13 mouse cellular contexts compared by ENCODE assay signal in the genomic region with DNA sequence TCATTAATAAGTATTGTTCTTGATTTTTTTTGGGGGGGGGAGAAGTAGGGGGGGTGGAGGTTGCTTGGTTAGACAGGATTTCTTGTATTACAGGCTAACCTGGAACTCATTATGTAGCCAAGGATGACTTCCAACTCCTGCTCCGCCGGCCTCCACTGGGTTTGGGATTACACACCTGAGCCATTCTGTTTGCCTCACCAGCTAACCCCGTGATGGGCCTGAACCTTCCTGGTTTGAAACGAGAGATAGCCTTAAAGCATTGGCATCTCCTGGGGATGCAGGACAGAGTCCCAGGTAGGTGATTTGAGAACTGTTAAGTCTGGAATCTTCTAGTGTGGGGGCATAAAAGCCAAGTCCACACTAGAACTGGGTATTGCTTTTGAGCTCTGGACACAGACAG. TPM values are rescaled to one million over a fixed set of nuclear protein-coding genes. Genes with fewer than 3 reads are reported as not detected.
A peak's percentile ranks its signal among the peaks of the same experiment; 100 is the strongest.
DNase-seq lines count a peak whose midpoint lies in the region; ATAC-seq and TF ChIP-seq lines count a peak whose summit lies in the region.
"Had no signal": no experiment of that assay in that cellular context is flagged by ENCODE, and none has a peak within 500 bp of the region (broad histone marks: within the 10 kb centered on the region; RNA-seq: fewer than 3 reads in every experiment).

No protein-coding gene starts in this region.

- H3K9me3 ChIP-seq in heart, embryonic 12.5 days (replicated peaks), result no peaks in the 10 kb centered on the region
- no peaks in the 10 kb centered on the region for H3K9me3 ChIP-seq in lung, postnatal 0 days (ENCODE audit: low read length)
- H3K9me3 ChIP-seq in intestine, postnatal 0 days (ENCODE audit: control insufficient read depth), result no peaks in the 10 kb centered on the region
- no peaks in the 10 kb centered on the region for H3K9me3 ChIP-seq in stomach, postnatal 0 days (ENCODE audit: control insufficient read depth, low read length)
- H3K9me3 ChIP-seq: midbrain, embryonic 15.5 days had no signal

- no peak for DNase-seq in heart, adult 9 months (ENCODE audit: low spot score in 2 of 2)
- no peak for DNase-seq in lung, postnatal 0 days (ENCODE audit: low spot score)
- no peak for DNase-seq in lung, postnatal 36 days
- peak; percentile 14 for DNase-seq in stomach, postnatal 0 days (ENCODE audit: low spot score)
- no peak for DNase-seq in urinary bladder, postnatal 25 days (ENCODE audit: low spot score)
- DNase-seq in adrenal gland, adult 2 months, result no peak
- DNase-seq: cerebellum, adult 11-12 months had no signal

- no peak overlapping the region; the same call in 1 of the 2 replicates for H3K9ac ChIP-seq in heart, embryonic 12.5 days
- no peak overlapping the region for H3K9ac ChIP-seq in lung, postnatal 0 days (replicated peaks; ENCODE audit: low read depth)
- no peak overlapping the region for H3K9ac ChIP-seq in intestine, postnatal 0 days (ENCODE audit: low read depth, low read length)
- no peak overlapping the region for H3K9ac ChIP-seq in stomach, postnatal 0 days (ENCODE audit: low read length)

- WGBS in heart, embryonic 12.5 days, result 82% methylated on average over 4 of the region's 4 CpGs
- 68% methylated on average over 4 of the region's 4 CpGs for WGBS in lung, postnatal 0 days
- 70% methylated on average over 4 of the region's 4 CpGs for WGBS in intestine, postnatal 0 days
- WGBS in stomach, postnatal 0 days, result 77% methylated on average over 4 of the region's 4 CpGs

- no peak for ATAC-seq in heart, embryonic 12.5 days (ENCODE audit: insufficient number of reproducible peaks, low FRiP score)
- no peak for ATAC-seq in lung, postnatal 0 days
- ATAC-seq in intestine, postnatal 0 days, result no peak
- ATAC-seq in stomach, postnatal 0 days (ENCODE audit: low FRiP score, low TSS enrichment), result no peak

- no peak overlapping the region for H3K4me3 ChIP-seq in heart, embryonic 12.5 days
- H3K4me3 ChIP-seq in lung, postnatal 0 days (ENCODE audit: low read depth, low read length), result no peak overlapping the region
- no peak overlapping the region for H3K4me3 ChIP-seq in intestine, postnatal 0 days (ENCODE audit: low read depth, low read length)
- H3K4me3 ChIP-seq in stomach, postnatal 0 days (ENCODE audit: low read depth, low read length), result no peak overlapping the region

- no peak for TF ChIP-seq CTCF in lung, postnatal 0 days (IDR thresholded peaks at IDR 0.05)
- no peak for TF ChIP-seq CTCF in intestine, postnatal 0 days (IDR thresholded peaks at IDR 0.05; ENCODE audit: low read depth)
- no peak for TF ChIP-seq CTCF in stomach, postnatal 0 days (IDR thresholded peaks at IDR 0.05; ENCODE audit: low read depth)

- no peaks in the 10 kb centered on the region for H3K36me3 ChIP-seq in heart, embryonic 12.5 days
- H3K36me3 ChIP-seq in lung, postnatal 0 days (ENCODE audit: insufficient read depth, low read length), result no peaks in the 10 kb centered on the region
- H3K36me3 ChIP-seq in intestine, postnatal 0 days (ENCODE audit: control insufficient read depth, insufficient read depth), result no peaks in the 10 kb centered on the region
- H3K36me3 ChIP-seq in stomach, postnatal 0 days (ENCODE audit: control insufficient read depth, insufficient read depth, low read length), result no peaks in the 10 kb centered on the region
- H3K36me3 ChIP-seq: midbrain, embryonic 15.5 days had no signal

- H3K4me1 ChIP-seq in heart, embryonic 12.5 days (replicated peaks), result peaks cover 23% of the 10 kb centered on the region
- peaks cover 28% of the 10 kb centered on the region; the same call in 1 of the 2 replicates for H3K4me1 ChIP-seq in lung, postnatal 0 days (ENCODE audit: insufficient read depth, low read depth, low read length)
- H3K4me1 ChIP-seq in intestine, postnatal 0 days (replicated peaks; ENCODE audit: control insufficient read depth, insufficient read depth, low read length), result 0 out of 2 replicates have a peak, but pooled peaks cover 7% of the 10 kb centered on the region
- peaks cover 8% of the 10 kb centered on the region for H3K4me1 ChIP-seq in stomach, postnatal 0 days (replicated peaks; ENCODE audit: control insufficient read depth, insufficient read depth)

- TF ChIP-seq EP300 in lung, postnatal 0 days (IDR thresholded peaks at IDR 0.05), result no peak
- no peak for TF ChIP-seq EP300 in stomach, postnatal 0 days (optimal IDR thresholded peaks at IDR 0.05)

- peak overlapping the region; percentile 95; the same call in 1 of the 2 replicates for H3K27ac ChIP-seq in heart, embryonic 12.5 days (ENCODE audit: poor library complexity, severe bottlenecking)
- peak overlapping the region; percentile 94 for H3K27ac ChIP-seq in lung, postnatal 0 days (ENCODE audit: low read length)
- 0 out of 2 replicates have a peak overlapping the region, but pooled peaks have one; percentile 86 for H3K27ac ChIP-seq in intestine, postnatal 0 days (ENCODE audit: low read depth, low read length)
- H3K27ac ChIP-seq in stomach, postnatal 0 days (replicated peaks), result peak overlapping the region; percentile 97
- H3K27ac ChIP-seq: midbrain, embryonic 15.5 days had no signal

- no peaks in the 10 kb centered on the region for H3K27me3 ChIP-seq in heart, embryonic 12.5 days (replicated peaks)
- no peaks in the 10 kb centered on the region for H3K27me3 ChIP-seq in lung, postnatal 0 days (replicated peaks; ENCODE audit: insufficient read depth, low read length)
- H3K27me3 ChIP-seq in intestine, postnatal 0 days (replicated peaks; ENCODE audit: control insufficient read depth, insufficient read depth, low read length), result no peaks in the 10 kb centered on the region
- no peaks in the 10 kb centered on the region for H3K27me3 ChIP-seq in stomach, postnatal 0 days (ENCODE audit: control insufficient read depth, insufficient read depth, low read length)
- H3K27me3 ChIP-seq: midbrain, embryonic 15.5 days had no signal

- no peak overlapping the region for H3K4me2 ChIP-seq in heart, embryonic 12.5 days
- no peak overlapping the region for H3K4me2 ChIP-seq in lung, postnatal 0 days (replicated peaks; ENCODE audit: low read depth, low read length)
- peak overlapping the region; percentile 62; the same call in 1 of the 2 replicates for H3K4me2 ChIP-seq in intestine, postnatal 0 days (replicated peaks; ENCODE audit: low read depth)
- no peak overlapping the region for H3K4me2 ChIP-seq in stomach, postnatal 0 days (replicated peaks; ENCODE audit: low read depth)

RNA-seq across cellular contexts. Expression of a gene that starts 8.1 kb away (rescaled TPM):
- 1.7 and 3.0 TPM in 2 replicates for polyA plus RNA-seq in heart, embryonic 12.5 days (2016; fragmentation: Nextera tagmentation; extraction: Ambion mirVana)
- polyA plus RNA-seq in lung, postnatal 0 days (2015; fragmentation: Nextera tagmentation; extraction: Ambion mirVana), result 1.9 and 3.2 TPM in 2 replicates
- 1.6 and 1.8 TPM in 2 replicates for polyA plus RNA-seq in intestine, postnatal 0 days (2015; fragmentation: Nextera tagmentation; extraction: Ambion mirVana)
- polyA plus RNA-seq in stomach, postnatal 0 days (2015; fragmentation: Nextera tagmentation; extraction: Ambion mirVana), result 2.0 and 4.4 TPM in 2 replicates
- total RNA-seq in adrenal gland, adult 2 months (2021), result 1 to 10 TPM; 1.1 to 1.3 TPM
- polyA plus RNA-seq in adrenal gland, adult 2 months (2012; rRNA removed), result 0.36 and 1.0 TPM in 2 replicates
- total RNA-seq: CH12.LX; gastrocnemius, postnatal 25 days had no signal
- polyA plus RNA-seq: urinary bladder, adult 2 months had no signal

RNA-seq across cellular contexts. Expression of a gene that starts 43.7 kb away (rescaled TPM):
- 12.9 and 13.7 TPM in 2 replicates for polyA plus RNA-seq in heart, embryonic 12.5 days (2016; fragmentation: Nextera tagmentation; extraction: Ambion mirVana)
- 7.8 and 8.4 TPM in 2 replicates for polyA plus RNA-seq in lung, postnatal 0 days (2015; fragmentation: Nextera tagmentation; extraction: Ambion mirVana)
- 3.7 and 3.8 TPM in 2 replicates for polyA plus RNA-seq in intestine, postnatal 0 days (2015; fragmentation: Nextera tagmentation; extraction: Ambion mirVana)
- polyA plus RNA-seq in stomach, postnatal 0 days (2015; fragmentation: Nextera tagmentation; extraction: Ambion mirVana), result 8.0 and 9.7 TPM in 2 replicates
- 10 to 100 TPM; 31.4 to 55.6 TPM for total RNA-seq in adrenal gland, adult 2 months (2021)
- polyA plus RNA-seq in adrenal gland, adult 2 months (2012; rRNA removed), result 66.3 and 76.1 TPM in 2 replicates

RNA-seq across cellular contexts. Expression of a gene that starts 45.3 kb away (rescaled TPM):
- polyA plus RNA-seq in heart, embryonic 12.5 days (2016; fragmentation: Nextera tagmentation; extraction: Ambion mirVana), result 1.00 and 1.1 TPM in 2 replicates
- 0.80 and 1.0 TPM in 2 replicates for polyA plus RNA-seq in lung, postnatal 0 days (2015; fragmentation: Nextera tagmentation; extraction: Ambion mirVana)
- polyA plus RNA-seq in intestine, postnatal 0 days (2015; fragmentation: Nextera tagmentation; extraction: Ambion mirVana), result 0.17 and 0.18 TPM in 2 replicates
- polyA plus RNA-seq in stomach, postnatal 0 days (2015; fragmentation: Nextera tagmentation; extraction: Ambion mirVana), result 0.28 and 0.40 TPM in 2 replicates
- total RNA-seq in adrenal gland, adult 2 months (2021), result under 1 TPM; 0.17 to 0.35 TPM
- 0.44 and 0.48 TPM in 2 replicates for polyA plus RNA-seq in adrenal gland, adult 2 months (2012; rRNA removed)
- total RNA-seq: gastrocnemius, postnatal 25 days had no signal

RNA-seq across cellular contexts. Expression of a gene that starts 45.4 kb away (rescaled TPM):
- polyA plus RNA-seq in heart, embryonic 12.5 days (2016; fragmentation: Nextera tagmentation; extraction: Ambion mirVana), result 17.7 and 18.1 TPM in 2 replicates
- 15.6 and 16.3 TPM in 2 replicates for polyA plus RNA-seq in lung, postnatal 0 days (2015; fragmentation: Nextera tagmentation; extraction: Ambion mirVana)
- 16.2 and 16.9 TPM in 2 replicates for polyA plus RNA-seq in intestine, postnatal 0 days (2015; fragmentation: Nextera tagmentation; extraction: Ambion mirVana)
- polyA plus RNA-seq in stomach, postnatal 0 days (2015; fragmentation: Nextera tagmentation; extraction: Ambion mirVana), result 15.8 and 17.5 TPM in 2 replicates
- 10 to 100 TPM; 28.5 to 39.0 TPM for total RNA-seq in adrenal gland, adult 2 months (2021)
- polyA plus RNA-seq in adrenal gland, adult 2 months (2012; rRNA removed), result 35.8 and 37.1 TPM in 2 replicates

RNA-seq across cellular contexts. Expression of a gene that starts 56.4 kb away (rescaled TPM):
- 281 and 286 TPM in 2 replicates for polyA plus RNA-seq in heart, embryonic 12.5 days (2016; fragmentation: Nextera tagmentation; extraction: Ambion mirVana)
- polyA plus RNA-seq in lung, postnatal 0 days (2015; fragmentation: Nextera tagmentation; extraction: Ambion mirVana), result 302 and 339 TPM in 2 replicates
- polyA plus RNA-seq in intestine, postnatal 0 days (2015; fragmentation: Nextera tagmentation; extraction: Ambion mirVana), result 308 and 309 TPM in 2 replicates
- polyA plus RNA-seq in stomach, postnatal 0 days (2015; fragmentation: Nextera tagmentation; extraction: Ambion mirVana), result 299 and 309 TPM in 2 replicates
- total RNA-seq in adrenal gland, adult 2 months (2021), result 100 to 1,000 TPM; 268 to 291 TPM
- polyA plus RNA-seq in adrenal gland, adult 2 months (2012; rRNA removed), result 58.8 and 67.3 TPM in 2 replicates
